Mouse (Mus musculus) CH12.LX (cell line): ENCODE measurements at regions not wholly inside any gene's neighbourhood (a gene's known extent, or its start where the extent isn't known, plus 50 kb on each side); places are given as distances from the start of the nearest gene placed in this dataset.

ENCODE experiments used
- DNase-seq: peaks from one replicate; pipeline ENCODE4 v3.0.0-alpha.2; 2013; ENCODE audit errors: extremely low read depth
- H3K27ac ChIP-seq: 2 replicates; pipeline ENCODE4 v1.5.1; 2012; ENCODE audit warnings: low read depth, mild to moderate bottlenecking, control low read depth, moderate library complexity; ENCODE audit not compliant: insufficient read depth
- H3K27me3 ChIP-seq: replicated peaks from 2 replicates; pipeline ENCODE3; 2012; ENCODE audit warnings: inconsistent platforms
- H3K36me3 ChIP-seq, 2 experiments: replicated peaks in 1 of 2; 2 replicates each; pipeline versions ENCODE3 to v1.6.1; 2012; ENCODE audit warnings: inconsistent platforms in 1 of 2, low read length in 1 of 2, mild to moderate bottlenecking in 1 of 2, mixed read lengths in 1 of 2, moderate library complexity in 1 of 2; ENCODE audit not compliant: control insufficient read depth in 1 of 2, insufficient read depth in 1 of 2
- H3K4me1 ChIP-seq, 2 experiments: 2 replicates each; pipeline ENCODE4 v1.6.1; 2012; ENCODE audit warnings: inconsistent platforms in 1 of 2, moderate library complexity in 1 of 2; ENCODE audit not compliant: insufficient read depth in 2 of 2, control insufficient read depth in 1 of 2
- H3K4me2 ChIP-seq: 2 replicates; pipeline ENCODE4 v1.6.1; 2012; ENCODE audit warnings: low read depth, mild to moderate bottlenecking, control low read depth; ENCODE audit not compliant: poor library complexity, insufficient read depth, severe bottlenecking
- H3K4me3 ChIP-seq, 3 experiments: fragments of 150-350 bp in 1 of 3; sonication (generic) in 1 of 3; replicated peaks in 1 of 3; 2 replicates each; pipeline versions ENCODE3 to v1.5.1; 2011 to 2012; ENCODE audit warnings: low read depth in 2 of 3, low read length in 2 of 3, mild to moderate bottlenecking in 2 of 3, moderate library complexity in 2 of 3, control low read depth in 1 of 3, improper control_type of control experiment in 1 of 3, inconsistent platforms in 1 of 3, mixed read lengths in 1 of 3; ENCODE audit not compliant: poor library complexity in 1 of 3
- H3K79me2 ChIP-seq: replicated peaks from 2 replicates; pipeline ENCODE4 v1.6.1; 2012; ENCODE audit warnings: mild to moderate bottlenecking, moderate library complexity; ENCODE audit not compliant: control insufficient read depth, poor library complexity, insufficient read depth, severe bottlenecking; ENCODE audit errors: extremely low read depth
- H3K9ac ChIP-seq: 2 replicates; pipeline ENCODE4 v1.6.1; 2012; ENCODE audit warnings: low read depth, mild to moderate bottlenecking, control low read depth, moderate library complexity; ENCODE audit not compliant: insufficient read depth
- H3K9me3 ChIP-seq: replicated peaks from 2 replicates; pipeline ENCODE3; 2012; ENCODE audit warnings: low read length, inconsistent platforms, mixed read lengths
- BHLHE40 ChIP-seq: IDR thresholded peaks from 2 replicates; pipeline ENCODE4 v1.6.1; 2011; ENCODE audit warnings: mild to moderate bottlenecking, low read depth, low read length, improper control_type of control experiment
- HCFC1 ChIP-seq: IDR thresholded peaks from 2 replicates; pipeline ENCODE4 v1.6.1; 2012; ENCODE audit warnings: low read depth, mild to moderate bottlenecking, inconsistent platforms, low read length, improper control_type of control experiment
- MEF2A ChIP-seq: IDR thresholded peaks from 2 replicates; pipeline ENCODE4 v1.6.1; 2014; ENCODE audit warnings: low read depth, mild to moderate bottlenecking, inconsistent platforms, low read length, improper control_type of control experiment, borderline replicate concordance
- NELFE ChIP-seq: IDR thresholded peaks from 2 replicates; pipeline ENCODE4 v1.6.1; 2011; ENCODE audit warnings: low read depth, low read length, improper control_type of control experiment
- TBP ChIP-seq: conservative IDR thresholded peaks from 2 replicates; pipeline ENCODE4 v1.6.1; 2011; ENCODE audit warnings: low read depth, low read length, improper control_type of control experiment
- UBTF ChIP-seq: IDR thresholded peaks from 2 replicates; pipeline ENCODE4 v1.6.1; 2012; ENCODE audit warnings: low read depth, mild to moderate bottlenecking, inconsistent platforms, low read length, improper control_type of control experiment, moderate library complexity
- USF2 ChIP-seq: conservative IDR thresholded peaks from 2 replicates; pipeline ENCODE4 v1.6.1; 2011; ENCODE audit warnings: low read depth, low read length, improper control_type of control experiment
- ZKSCAN1 ChIP-seq: IDR thresholded peaks from 2 replicates; pipeline ENCODE4 v1.6.1; 2012; ENCODE audit warnings: low read depth, inconsistent platforms, low read length, improper control_type of control experiment, borderline replicate concordance
- ZNF384 ChIP-seq: IDR thresholded peaks from 2 replicates; pipeline ENCODE4 v1.6.1; 2012; ENCODE audit warnings: low read depth, low read length, improper control_type of control experiment, inconsistent platforms
- dilution Hi-C: fragments of 300-500 bp; cut with MboI; formaldehyde crosslinking; loops from 2 replicates; pipeline ENCODE4 v1.14.3; 2020; ENCODE audit warnings: low sequenced_read_pairs; ENCODE audit not compliant: extremely low pct_unique_long_range_greater_than_20kb, extremely low pct_ligation_motif_present
- in situ Hi-C: fragments of 300-500 bp; cut with MboI; formaldehyde crosslinking; loops from 3 replicates; pipeline ENCODE4 v1.14.3; 2019; ENCODE audit warnings: low sequenced_read_pairs, low pct_ligation_motif_present, low pct_unique_long_range_greater_than_20kb, mixed read lengths

DNA sequence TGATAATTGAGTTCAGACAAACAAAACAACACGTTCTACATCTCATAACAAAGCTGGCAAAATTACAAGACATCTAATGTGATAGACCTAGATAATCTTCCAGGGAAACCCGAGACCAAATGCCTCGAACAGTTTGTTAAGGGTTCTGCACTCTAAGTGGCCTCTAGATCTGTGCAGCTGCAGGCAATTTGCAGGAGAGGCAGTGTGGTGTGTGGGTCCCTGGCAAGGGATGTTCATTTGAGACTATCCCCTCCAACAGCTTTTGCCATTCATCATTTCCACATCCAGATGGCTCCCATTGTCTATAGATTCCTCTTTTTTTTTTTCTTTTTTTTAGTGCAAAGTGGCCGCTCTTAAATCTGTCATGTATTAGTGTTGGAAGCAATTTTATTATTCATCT lies 80.3 kb upstream of the Ccng1 start:
- dilution Hi-C loops = no loop called here
- Histone ChIP-seq H3K27ac (no peak overlapping the region), H3K4me1 (peaks cover 0 to 11% of the 10 kb centered on the region in 2 experiments; a peak in 2 of 4 replicates), H3K4me2 (no peak overlapping the region), H3K4me3 (no peak overlapping the region), H3K79me2 (no peaks in the 10 kb centered on the region), H3K9ac (no peak overlapping the region), H3K9me3 (no peaks in the 10 kb centered on the region), H3K27me3 (no peaks in the 10 kb centered on the region), H3K36me3 (no peaks in the 10 kb centered on the region)
- in situ Hi-C loops = loop anchor here (10.0 kb wide), 1 partner anchor 51 kb away; no protein-coding TSS in a partner anchor
- DNase-seq = no peak
- TF ChIP-seq UBTF = no peak
- no peak for TF ChIP-seq USF2
- no peak for TF ChIP-seq HCFC1
- TF ChIP-seq ZKSCAN1 = no peak
- no peak for TF ChIP-seq TBP
- no peak for TF ChIP-seq MEF2A
- no peak for TF ChIP-seq BHLHE40
- TF ChIP-seq NELFE = no peak
- TF ChIP-seq ZNF384 = no peak
